Mouse (Mus musculus) heart, embryonic 15.5 days (tissue): ENCODE results near the gene Zic3. TPM values are rescaled to one million over a fixed set of nuclear protein-coding genes. Genes with fewer than 3 reads are reported as not detected.
A peak's percentile ranks its signal among the peaks of the same experiment; 100 is the strongest.

ENCODE experiments used
- ATAC-seq: fragments of 200-750 bp; cut with Nextera tagmentation; replicated peaks from 2 replicates; pipeline ENCODE4 v1.8.0; 2017; ENCODE audit warnings: low read depth, moderate TSS enrichment; ENCODE audit not compliant: insufficient number of reproducible peaks, insufficient read depth, low FRiP score
- H3K27ac ChIP-seq: fragments of 300-500 bp; sonication (generic); 2 replicates; pipeline ENCODE4 v1.5.1; 2015; ENCODE audit warnings: mild to moderate bottlenecking, inconsistent platforms
- H3K27me3 ChIP-seq: fragments of 300-500 bp; sonication (generic); 2 replicates; pipeline ENCODE4 v1.6.1; 2015; ENCODE audit warnings: inconsistent platforms
- H3K36me3 ChIP-seq: fragments of 300-500 bp; sonication (generic); 2 replicates; pipeline ENCODE4 v1.6.1; 2015; ENCODE audit warnings: mild to moderate bottlenecking, inconsistent platforms
- H3K4me1 ChIP-seq: fragments of 300-500 bp; sonication (generic); replicated peaks from 2 replicates; pipeline ENCODE4 v1.6.1; 2015; ENCODE audit warnings: inconsistent platforms
- H3K4me2 ChIP-seq: fragments of 300-500 bp; sonication (generic); 2 replicates; pipeline ENCODE4 v1.6.1; 2015; ENCODE audit warnings: inconsistent platforms, mild to moderate bottlenecking, moderate library complexity
- H3K4me3 ChIP-seq: fragments of 300-500 bp; sonication (generic); 2 replicates; pipeline ENCODE4 v1.5.1; 2015; ENCODE audit warnings: mild to moderate bottlenecking, inconsistent platforms
- H3K9ac ChIP-seq: fragments of 300-500 bp; sonication (generic); 2 replicates; pipeline ENCODE4 v1.6.1; 2015; ENCODE audit warnings: mild to moderate bottlenecking, inconsistent platforms
- H3K9me3 ChIP-seq: fragments of 300-500 bp; sonication (generic); replicated peaks from 2 replicates; pipeline ENCODE4 v1.6.1; 2016; ENCODE audit warnings: inconsistent platforms
- WGBS: fragments of 180-500 bp; shearing (Covaris S2); methylation state at CpG from one replicate; pipeline ENCODE4 v1.1.7; 2015; ENCODE audit warnings: mixed read lengths; 5-methylcytosine and 5-hydroxymethylcytosine counted together
- polyA plus RNA-seq: library from polyadenylated mRNA; unstranded; fragments of >200 nt; fragmentation: Nextera tagmentation; extraction: Ambion mirVana; gene quantifications from 2 replicates; pipeline ENCODE4 v1.2.1, GENCODE M21; 2015

The Zic3 gene
- 0.09 and 0.11 TPM in 2 replicates for polyA plus RNA-seq

DNA sequence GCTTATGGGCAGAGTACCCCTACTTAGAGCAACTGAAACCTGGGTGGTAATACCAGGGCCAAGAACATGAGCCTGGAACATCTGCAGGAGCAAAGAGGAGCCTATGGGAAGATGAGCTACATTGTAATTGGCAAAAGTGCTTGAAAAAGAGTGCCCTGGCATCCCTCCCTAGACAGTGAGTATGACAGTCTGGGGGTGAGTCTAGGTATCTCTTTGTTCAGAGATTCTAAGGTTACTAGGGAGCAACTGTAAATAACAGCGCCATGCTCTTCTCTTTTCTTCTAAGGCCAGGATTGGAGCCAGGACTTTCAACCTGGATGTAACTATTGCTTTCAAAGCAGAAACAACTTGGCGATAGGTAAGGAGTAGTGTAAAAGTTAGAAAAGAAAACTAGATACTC is at the start of gene Zic3:
Gene Zic3 (plus strand): TSS at position 301 of the 400 bp plus-strand sequence.
- H3K36me3 ChIP-seq = no peaks in the 10 kb centered on the region
- 73% methylated on average over 2 of the region's 2 CpGs for WGBS

DNA sequence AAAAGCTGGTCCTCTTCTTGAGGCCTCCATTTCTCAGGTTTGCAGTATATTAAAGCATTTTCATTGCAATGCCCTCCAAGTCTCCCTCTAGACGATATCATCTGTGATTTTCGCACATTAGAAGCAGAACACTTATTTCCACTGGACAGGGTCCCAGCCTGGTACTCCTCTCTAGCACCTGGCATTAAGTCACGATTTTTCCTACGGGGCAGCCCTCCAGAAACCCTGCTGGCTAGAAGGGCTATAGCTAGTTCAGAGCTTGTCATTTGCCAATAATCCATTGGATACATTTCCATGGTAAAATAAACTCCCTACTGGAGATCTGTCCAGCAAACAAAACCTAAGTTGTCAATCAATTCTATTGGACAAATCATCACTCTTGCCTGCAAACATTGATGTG is 40.1 kb upstream of the Zic3 start:
- WGBS = 78% methylated on average over 4 of the region's 4 CpGs
- H3K4me1 ChIP-seq = no peaks in the 10 kb centered on the region
- H3K9ac ChIP-seq = no peak overlapping the region
- no peak overlapping the region for H3K4me3 ChIP-seq
- no peak overlapping the region for H3K27ac ChIP-seq
- H3K27me3 ChIP-seq = no peaks in the 10 kb centered on the region
- no peaks in the 10 kb centered on the region for H3K9me3 ChIP-seq
- no peaks in the 10 kb centered on the region for H3K36me3 ChIP-seq
- H3K4me2 ChIP-seq = no peak overlapping the region
- no peak for ATAC-seq

More for the DNA sequence above, at the start of gene Zic3:
- Histone ChIP-seq H3K4me2 (no peak within 1 kb of the TSS), H3K27ac (no peak within 1 kb of the TSS), H3K9ac (no peak within 1 kb of the TSS), H3K9me3 (no peaks in the 10 kb centered on the region), H3K4me3 (no peak within 1 kb of the TSS), H3K27me3 (peaks cover 88% of the 10 kb centered on the region), H3K4me1 (peaks cover 4% of the 10 kb centered on the region)
- ATAC-seq = no peak

DNA sequence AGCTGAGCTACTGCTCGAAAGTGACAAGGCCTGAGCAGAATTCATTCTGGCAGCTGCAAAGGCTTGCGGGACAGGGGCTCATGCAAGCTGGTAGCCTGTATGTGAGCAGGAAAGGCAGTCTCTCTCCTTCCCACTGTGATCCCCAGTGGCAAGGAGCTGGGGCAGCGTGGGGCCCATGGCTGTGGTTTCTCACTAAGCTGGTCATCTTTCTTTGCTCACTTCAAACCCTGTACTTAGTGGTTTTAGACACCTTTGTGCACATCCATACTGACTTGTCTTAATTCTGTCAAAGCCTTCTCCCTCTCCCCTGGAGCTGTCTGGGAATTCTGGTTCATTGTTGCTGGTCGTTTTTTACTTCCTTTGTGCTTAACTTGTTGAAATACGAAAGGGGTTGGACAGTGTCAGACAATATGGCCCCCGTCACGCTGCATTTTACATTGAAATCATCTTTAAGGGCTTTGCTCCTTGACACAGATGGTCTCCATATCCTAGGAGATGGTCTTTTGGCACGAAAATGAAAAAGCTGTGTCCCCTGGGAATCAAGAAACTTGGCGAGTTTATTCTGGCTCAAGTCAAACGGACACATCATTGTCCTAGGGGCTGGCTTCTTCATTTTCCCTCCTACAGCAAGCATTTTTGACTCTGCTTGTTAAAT is 34.9 kb upstream of the Zic3 start:
- H3K4me2 ChIP-seq = no peak overlapping the region
- no peak overlapping the region for H3K4me3 ChIP-seq
- H3K9ac ChIP-seq = no peak overlapping the region
- H3K9me3 ChIP-seq = no peaks in the 10 kb centered on the region
- 68% methylated on average over 10 of the region's 10 CpGs for WGBS
- H3K27me3 ChIP-seq = no peaks in the 10 kb centered on the region
- no peaks in the 10 kb centered on the region for H3K4me1 ChIP-seq
- ATAC-seq = no peak
- no peaks in the 10 kb centered on the region for H3K36me3 ChIP-seq
- H3K27ac ChIP-seq = no peak overlapping the region

- Histone ChIP-seq H3K27ac (no peak overlapping the region), H3K4me1 (no peaks in the 10 kb centered on the region; the same call in 1 of the 2 replicates), H3K27me3 (peaks cover 53% of the 10 kb centered on the region), H3K9me3 (no peaks in the 10 kb centered on the region), H3K4me2 (no peak overlapping the region), H3K36me3 (no peaks in the 10 kb centered on the region), H3K4me3 (no peak overlapping the region), H3K9ac (no peak overlapping the region)
- ATAC-seq = no peak
- 65% methylated on average over 5 of the region's 5 CpGs for WGBS
Observed at GRCm38 (mm10) chrX:58013391-58013790, 9.1 kb upstream of the Zic3 start.

- Histone ChIP-seq H3K9ac (no peak overlapping the region), H3K9me3 (no peaks in the 10 kb centered on the region), H3K27me3 (peaks cover 60% of the 10 kb centered on the region), H3K4me2 (no peak overlapping the region), H3K4me3 (no peak overlapping the region), H3K4me1 (peaks cover 2% of the 10 kb centered on the region), H3K36me3 (no peaks in the 10 kb centered on the region), H3K27ac (no peak overlapping the region)
- 16% methylated on average over 12 of the region's 12 CpGs for WGBS
- no peak for ATAC-seq
Observed at GRCm38 (mm10) chrX:58014093-58014492, 8.4 kb upstream of the Zic3 start.

- no peak for ATAC-seq
- H3K9ac ChIP-seq = no peak overlapping the region
- H3K27ac ChIP-seq = no peak overlapping the region
- peaks cover 4% of the 10 kb centered on the region for H3K4me1 ChIP-seq
- H3K4me3 ChIP-seq = no peak overlapping the region
- H3K36me3 ChIP-seq = no peaks in the 10 kb centered on the region
- 18% methylated on average over 13 of the region's 13 CpGs for WGBS
- H3K4me2 ChIP-seq = no peak overlapping the region
- no peaks in the 10 kb centered on the region for H3K9me3 ChIP-seq
- peaks cover 65% of the 10 kb centered on the region for H3K27me3 ChIP-seq
Observed at GRCm38 (mm10) chrX:58014761-58015160, 7.7 kb upstream of the Zic3 start.

DNA sequence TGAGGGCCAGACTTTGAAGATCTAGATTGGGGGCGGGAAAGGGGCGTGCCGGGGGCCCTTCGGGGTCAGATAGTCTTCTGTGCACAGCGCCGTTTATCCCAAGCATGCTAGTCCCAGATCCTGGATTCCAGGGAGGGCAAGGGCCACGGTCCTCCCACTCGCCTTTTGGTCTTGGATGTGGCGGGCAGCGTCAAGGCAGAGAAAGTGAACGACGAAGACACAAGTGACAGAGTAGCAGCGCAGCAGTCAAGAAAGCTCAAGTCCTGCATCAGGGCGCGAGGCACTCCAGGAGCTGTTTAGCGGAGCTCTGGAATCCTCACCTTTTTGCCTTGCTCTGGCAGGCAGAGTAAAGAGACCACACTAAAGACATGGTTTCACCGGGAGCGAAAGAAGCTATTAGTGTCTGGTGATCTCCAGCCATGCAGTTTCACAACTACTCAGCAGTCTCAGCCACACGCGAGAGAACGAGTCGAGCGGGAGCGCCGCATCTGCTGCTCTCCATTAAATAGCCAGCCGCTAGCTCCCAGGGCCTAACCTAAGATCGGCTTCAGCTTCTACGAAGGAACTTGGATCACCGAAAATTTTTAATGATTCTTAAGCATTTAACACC is 7.1 kb upstream of the Zic3 start:
- 0 out of 2 replicates have a peak overlapping the region, but pooled peaks have one; percentile 7 for H3K4me3 ChIP-seq
- peak overlapping the region; percentile 23; the same call in 1 of the 2 replicates for H3K4me2 ChIP-seq

DNA sequence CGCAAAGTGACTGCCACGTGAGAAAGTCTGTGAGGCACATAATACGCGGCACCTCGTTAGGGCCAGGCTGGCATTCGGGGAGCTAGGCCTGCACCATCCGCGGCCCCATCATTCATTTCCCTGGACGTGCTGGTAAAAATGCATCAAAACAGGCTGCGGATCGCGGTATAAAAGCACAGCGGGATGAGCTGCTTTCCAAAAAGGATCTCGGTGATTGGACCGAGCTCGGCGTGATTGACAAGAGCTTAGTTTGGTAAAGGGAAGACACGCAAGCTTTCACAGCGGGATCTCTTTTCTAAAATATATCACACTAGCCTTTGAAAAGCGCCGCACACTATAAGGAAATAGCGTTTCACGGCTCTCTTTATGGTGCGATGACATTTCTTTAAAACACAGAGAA is 3.8 kb upstream of the Zic3 start:
- Histone ChIP-seq H3K27me3 (peaks cover 93% of the 10 kb centered on the region), H3K9ac (no peak overlapping the region), H3K27ac (no peak overlapping the region), H3K9me3 (no peaks in the 10 kb centered on the region), H3K4me3 (no peak overlapping the region), H3K36me3 (no peaks in the 10 kb centered on the region), H3K4me2 (no peak overlapping the region), H3K4me1 (peaks cover 4% of the 10 kb centered on the region)
- WGBS = 11% methylated on average over 24 of the region's 24 CpGs
- ATAC-seq = no peak

More for the DNA sequence above, 7.1 kb upstream of the Zic3 start:
- Histone ChIP-seq H3K4me1 (peaks cover 4% of the 10 kb centered on the region), H3K36me3 (no peaks in the 10 kb centered on the region), H3K27me3 (peaks cover 72% of the 10 kb centered on the region), H3K9ac (no peak overlapping the region), H3K27ac (no peak overlapping the region), H3K9me3 (no peaks in the 10 kb centered on the region)
- WGBS = 12% methylated on average over 29 of the region's 29 CpGs
- ATAC-seq = no peak

GRCm38 (mm10) chrX:58019257-58019953 is 3.1 kb upstream of the Zic3 start:
- WGBS = 9% methylated on average over 30 of the region's 33 CpGs
- H3K4me3 ChIP-seq = peak overlapping the region; percentile 26
- H3K36me3 ChIP-seq = no peaks in the 10 kb centered on the region
- peak overlapping the region; percentile 47 for H3K4me2 ChIP-seq
- peaks cover 4% of the 10 kb centered on the region for H3K4me1 ChIP-seq
- ATAC-seq = no peak
- H3K9ac ChIP-seq = no peak overlapping the region
- H3K9me3 ChIP-seq = no peaks in the 10 kb centered on the region
- H3K27ac ChIP-seq = no peak overlapping the region
- H3K27me3 ChIP-seq = peaks cover 90% of the 10 kb centered on the region

DNA sequence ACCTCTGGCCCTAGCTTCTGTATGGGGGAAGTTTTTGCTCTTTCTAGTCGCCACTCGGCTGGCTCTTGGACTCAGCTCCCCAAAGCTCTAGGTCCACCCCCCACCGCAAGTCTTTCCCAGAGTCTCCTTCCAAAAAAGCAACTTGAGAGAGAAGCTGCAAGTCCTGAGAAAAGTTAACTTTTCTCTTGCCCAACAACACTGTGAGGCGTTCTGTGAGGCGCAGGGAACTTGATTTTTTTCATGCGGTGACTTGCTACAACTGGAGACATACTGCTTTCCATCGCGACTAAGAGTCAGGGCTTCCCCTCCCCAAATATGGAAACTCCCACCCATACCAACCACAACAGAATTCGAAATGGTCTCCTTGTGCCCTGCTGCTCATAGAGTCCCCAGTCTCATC is 5.1 kb downstream of the Zic3 start:
- Histone ChIP-seq H3K4me1 (peaks cover 10% of the 10 kb centered on the region), H3K4me2 (no peak overlapping the region), H3K27ac (no peak overlapping the region), H3K9ac (no peak overlapping the region), H3K9me3 (no peaks in the 10 kb centered on the region), H3K36me3 (no peaks in the 10 kb centered on the region), H3K4me3 (no peak overlapping the region), H3K27me3 (peaks cover 89% of the 10 kb centered on the region)
- WGBS = 8% methylated on average over 9 of the region's 9 CpGs
- ATAC-seq = no peak

DNA sequence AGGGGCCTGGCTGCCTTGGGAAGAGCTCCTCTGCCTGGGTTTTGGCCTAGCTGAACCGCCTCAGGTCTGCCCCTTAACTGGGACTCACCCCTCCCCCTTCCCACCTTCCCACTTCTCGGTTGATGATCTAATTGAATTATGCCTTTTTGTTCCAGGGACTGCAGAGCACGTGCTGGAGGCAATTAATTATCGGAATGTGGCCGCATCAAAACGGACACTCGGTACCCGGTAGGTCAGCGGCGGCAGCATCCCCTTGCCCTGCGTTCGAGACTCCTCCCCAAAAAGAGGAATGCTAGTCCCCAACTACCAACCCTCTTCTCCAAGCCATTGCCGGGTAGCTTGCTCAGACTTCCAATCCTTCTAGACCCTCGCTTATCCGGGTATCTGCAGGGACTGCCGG is 5.6 kb downstream of the Zic3 start:
- peaks cover 92% of the 10 kb centered on the region for H3K27me3 ChIP-seq
- H3K9ac ChIP-seq = no peak overlapping the region
- H3K36me3 ChIP-seq = no peaks in the 10 kb centered on the region
- no peaks in the 10 kb centered on the region for H3K9me3 ChIP-seq
- H3K4me2 ChIP-seq = no peak overlapping the region
- H3K4me3 ChIP-seq = no peak overlapping the region
- H3K27ac ChIP-seq = no peak overlapping the region
- 8% methylated on average over 16 of the region's 16 CpGs for WGBS
- H3K4me1 ChIP-seq = peaks cover 10% of the 10 kb centered on the region
- ATAC-seq = no peak
